Mouse (Mus musculus): Measurements from ENCODE around the gene Hist1h1a.

- no peak for TF ChIP-seq CTCF (IDR thresholded peaks at IDR 0.05; ENCODE audit: control insufficient read depth, insufficient read depth, insufficient replicate concordance, low read depth, low read length)
- no peak for TF ChIP-seq POLR2A (IDR thresholded peaks at IDR 0.05; ENCODE audit: control insufficient read depth, low read depth, low read length)
Observed at GRCm38 (mm10) chr13:23799405-23799804, 35.9 kb downstream of the Hist1h1a start.

All from testis, adult 2 months (tissue).